Mouse (Mus musculus): ENCODE data around the gene Atp8b3. TPM values are rescaled to one million over a fixed set of nuclear protein-coding genes. Genes with fewer than 3 reads are reported as not detected.

Atp8b3 gene
- total and polyA plus RNA-seq, 2 experiments, result not detected

GRCm38 (mm10) chr10:80553575-80553974, 14.7 kb upstream of the Atp8b3 start:
- Histone ChIP-seq H3K4me1 (ENCODE audit: control insufficient read depth, insufficient read depth, low read length) (peaks cover 21% of the 10 kb centered on the region), H3K9ac (ENCODE audit: low read depth, low read length) (no peak overlapping the region), H3K36me3 (ENCODE audit: control insufficient read depth, insufficient read depth, low read length) (no peaks in the 10 kb centered on the region), H3K27ac (replicated peaks; ENCODE audit: insufficient read depth, low read depth, low read length) (no peak overlapping the region), H3K27me3 (ENCODE audit: control insufficient read depth, insufficient read depth, low read length) (no peaks in the 10 kb centered on the region), H3K4me3 (ENCODE audit: insufficient read depth, low read depth, low read length) (no peak overlapping the region), H3K79me2 (ENCODE audit: control insufficient read depth, insufficient read depth, low read length) (peaks cover 44% of the 10 kb centered on the region)
- WGBS, result 67% methylated on average over 8 of the region's 8 CpGs
- no peak for TF ChIP-seq CTCF (IDR thresholded peaks at IDR 0.05; ENCODE audit: low read depth, low read length)
- no peak for TF ChIP-seq POLR2A (IDR thresholded peaks at IDR 0.05; ENCODE audit: extremely low read depth, insufficient read depth, low read length)
- no peak for DNase-seq (ENCODE audit: extremely low read depth, low read depth, low spot score)

- Histone ChIP-seq H3K4me3 (ENCODE audit: insufficient read depth, low read depth, low read length) (no peak overlapping the region), H3K79me2 (ENCODE audit: control insufficient read depth, insufficient read depth, low read length) (peaks cover 32% of the 10 kb centered on the region), H3K9ac (ENCODE audit: low read depth, low read length) (no peak overlapping the region), H3K4me1 (ENCODE audit: control insufficient read depth, insufficient read depth, low read length) (peaks cover 9% of the 10 kb centered on the region; the same call in 1 of the 2 replicates), H3K27me3 (ENCODE audit: control insufficient read depth, insufficient read depth, low read length) (no peaks in the 10 kb centered on the region), H3K27ac (replicated peaks; ENCODE audit: insufficient read depth, low read depth, low read length) (no peak overlapping the region), H3K36me3 (ENCODE audit: control insufficient read depth, insufficient read depth, low read length) (no peaks in the 10 kb centered on the region; the same call in 1 of the 2 replicates)
- TF ChIP-seq CTCF (IDR thresholded peaks at IDR 0.05; ENCODE audit: low read depth, low read length) (no peak), POLR2A (IDR thresholded peaks at IDR 0.05; ENCODE audit: extremely low read depth, insufficient read depth, low read length) (no peak)
- 54% methylated on average over 9 of the region's 9 CpGs for WGBS
- no peak for DNase-seq (ENCODE audit: extremely low read depth, low read depth, low spot score)
These were observed 13.4 kb upstream of the Atp8b3 start for GRCm38 (mm10) chr10:80552364-80552763.

DNA sequence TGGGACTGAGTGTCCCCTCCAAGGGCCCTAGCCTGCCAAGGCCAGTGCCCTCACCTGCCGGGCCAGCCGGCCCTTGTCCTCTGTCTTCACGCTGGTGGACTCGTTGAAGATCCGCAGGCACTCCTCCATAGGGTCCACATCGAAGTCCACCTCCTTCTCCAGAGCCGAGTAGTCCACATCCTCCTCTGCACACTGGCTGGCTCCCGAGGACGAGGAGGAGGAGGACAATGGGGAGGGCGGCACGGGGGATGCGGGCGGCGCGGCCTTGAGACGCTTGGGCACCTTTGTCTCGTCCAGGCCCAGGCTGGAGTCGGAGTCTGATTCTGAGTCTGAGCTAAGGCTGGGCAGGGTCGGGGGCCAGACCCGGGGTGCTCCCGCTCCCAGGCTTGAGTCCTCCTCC, 10.4 kb upstream of the Atp8b3 start:
- Histone ChIP-seq H3K79me2 (ENCODE audit: control insufficient read depth, insufficient read depth, low read length) (peaks cover 14% of the 10 kb centered on the region), H3K9ac (ENCODE audit: low read depth, low read length) (no peak overlapping the region), H3K27me3 (ENCODE audit: control insufficient read depth, insufficient read depth, low read length) (no peaks in the 10 kb centered on the region), H3K36me3 (ENCODE audit: control insufficient read depth, insufficient read depth, low read length) (peaks cover 14% of the 10 kb centered on the region), H3K4me3 (ENCODE audit: insufficient read depth, low read depth, low read length) (no peak overlapping the region), H3K27ac (replicated peaks; ENCODE audit: insufficient read depth, low read depth, low read length) (no peak overlapping the region), H3K4me1 (ENCODE audit: control insufficient read depth, insufficient read depth, low read length) (peaks cover 9% of the 10 kb centered on the region; the same call in 1 of the 2 replicates)
- DNase-seq (ENCODE audit: extremely low read depth, low read depth, low spot score), result no peak
- no peak for TF ChIP-seq CTCF (IDR thresholded peaks at IDR 0.05; ENCODE audit: low read depth, low read length)
- no peak for TF ChIP-seq POLR2A (IDR thresholded peaks at IDR 0.05; ENCODE audit: extremely low read depth, insufficient read depth, low read length)
- 87% methylated on average over 21 of the region's 21 CpGs for WGBS

- TF ChIP-seq POLR2A (IDR thresholded peaks at IDR 0.05; ENCODE audit: extremely low read depth, insufficient read depth, low read length) (no peak), CTCF (IDR thresholded peaks at IDR 0.05; ENCODE audit: low read depth, low read length) (peak; percentile 82)
- H3K27ac ChIP-seq (replicated peaks; ENCODE audit: insufficient read depth, low read depth, low read length), result no peak overlapping the region
- 0 out of 2 replicates have a peak, but pooled peaks cover 1% of the 10 kb centered on the region for H3K4me1 ChIP-seq (ENCODE audit: control insufficient read depth, insufficient read depth, low read length)
- peaks cover 7% of the 10 kb centered on the region for H3K79me2 ChIP-seq (ENCODE audit: control insufficient read depth, insufficient read depth, low read length)
- no peak overlapping the region for H3K9ac ChIP-seq (ENCODE audit: low read depth, low read length)
- WGBS, result 75% methylated on average over 10 of the region's 10 CpGs
- H3K27me3 ChIP-seq (ENCODE audit: control insufficient read depth, insufficient read depth, low read length), result no peaks in the 10 kb centered on the region
- DNase-seq (ENCODE audit: extremely low read depth, low read depth, low spot score), result peak; percentile 31
- H3K36me3 ChIP-seq (ENCODE audit: control insufficient read depth, insufficient read depth, low read length), result peaks cover 17% of the 10 kb centered on the region
- H3K4me3 ChIP-seq (ENCODE audit: insufficient read depth, low read depth, low read length), result no peak overlapping the region
These were observed 9.6 kb upstream of the Atp8b3 start for GRCm38 (mm10) chr10:80548428-80549006.

- H3K79me2 ChIP-seq (ENCODE audit: control insufficient read depth, insufficient read depth, low read length), result no peaks in the 10 kb centered on the region
- H3K27ac ChIP-seq (replicated peaks; ENCODE audit: insufficient read depth, low read depth, low read length), result no peak overlapping the region
- H3K9ac ChIP-seq (ENCODE audit: low read depth, low read length), result no peak overlapping the region
- WGBS, result 92% methylated on average over 15 of the region's 15 CpGs
- no peaks in the 10 kb centered on the region for H3K4me1 ChIP-seq (ENCODE audit: control insufficient read depth, insufficient read depth, low read length)
- H3K27me3 ChIP-seq (ENCODE audit: control insufficient read depth, insufficient read depth, low read length), result no peaks in the 10 kb centered on the region
- H3K36me3 ChIP-seq (ENCODE audit: control insufficient read depth, insufficient read depth, low read length), result peaks cover 17% of the 10 kb centered on the region
- H3K4me3 ChIP-seq (ENCODE audit: insufficient read depth, low read depth, low read length), result no peak overlapping the region
- DNase-seq (ENCODE audit: extremely low read depth, low read depth, low spot score), result no peak
- TF ChIP-seq CTCF (IDR thresholded peaks at IDR 0.05; ENCODE audit: low read depth, low read length) (no peak), POLR2A (IDR thresholded peaks at IDR 0.05; ENCODE audit: extremely low read depth, insufficient read depth, low read length) (no peak)
These were observed 8.6 kb upstream of the Atp8b3 start for GRCm38 (mm10) chr10:80547539-80547938.

DNA sequence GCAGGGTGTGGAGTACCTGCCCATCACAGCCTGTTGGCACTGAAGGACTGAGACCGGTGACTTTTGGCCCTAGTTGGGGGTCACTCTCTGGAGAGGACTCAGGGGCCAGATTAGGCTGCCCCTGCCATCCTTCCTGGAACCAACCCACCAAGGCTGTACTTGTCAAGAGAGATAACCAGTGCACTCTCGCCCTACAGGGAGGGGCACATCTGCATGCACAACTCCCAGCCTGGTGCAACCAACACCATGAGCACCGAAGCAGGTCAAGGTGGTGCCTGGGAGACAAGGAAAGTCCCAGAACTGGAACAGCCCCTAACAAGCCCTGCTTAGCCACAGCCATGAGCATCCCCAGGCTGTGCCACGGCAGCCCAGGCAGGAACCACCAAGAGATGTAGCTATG, 8.0 kb upstream of the Atp8b3 start:
- Histone ChIP-seq H3K79me2 (ENCODE audit: control insufficient read depth, insufficient read depth, low read length) (no peaks in the 10 kb centered on the region), H3K27me3 (ENCODE audit: control insufficient read depth, insufficient read depth, low read length) (no peaks in the 10 kb centered on the region), H3K27ac (replicated peaks; ENCODE audit: insufficient read depth, low read depth, low read length) (no peak overlapping the region), H3K4me1 (ENCODE audit: control insufficient read depth, insufficient read depth, low read length) (no peaks in the 10 kb centered on the region), H3K4me3 (ENCODE audit: insufficient read depth, low read depth, low read length) (no peak overlapping the region), H3K36me3 (ENCODE audit: control insufficient read depth, insufficient read depth, low read length) (peaks cover 17% of the 10 kb centered on the region), H3K9ac (ENCODE audit: low read depth, low read length) (no peak overlapping the region)
- no peak for TF ChIP-seq CTCF (IDR thresholded peaks at IDR 0.05; ENCODE audit: low read depth, low read length)
- no peak for DNase-seq (ENCODE audit: extremely low read depth, low read depth, low spot score)
- WGBS, result 92% methylated on average over 4 of the region's 4 CpGs

All from liver, adult 2 months (tissue).